Mouse (Mus musculus) bone marrow macrophage, adult 2 months (primary cell): Measurements from ENCODE around the gene Psmb1. TPM values are rescaled to one million over a fixed set of nuclear protein-coding genes. Genes with fewer than 3 reads are reported as not detected.
"Not testable (repeated sequence)": the region's sequence is repeated elsewhere in the genome, so short reads cannot be mapped to it uniquely, and the experiment has no call there.

Experiments
- H3K27ac ChIP-seq: 2 replicates; pipeline ENCODE4 v1.5.1; 2012; ENCODE audit warnings: low read depth, low read length; ENCODE audit not compliant: insufficient read depth
- H3K4me1 ChIP-seq: 2 replicates; pipeline ENCODE4 v1.6.1; 2012; ENCODE audit warnings: low read length; ENCODE audit not compliant: control insufficient read depth, insufficient read depth
- H3K4me3 ChIP-seq: 2 replicates; pipeline ENCODE4 v1.5.1; 2012; ENCODE audit warnings: mild to moderate bottlenecking, low read length, moderate library complexity; ENCODE audit not compliant: insufficient read depth
- CTCF ChIP-seq: IDR thresholded peaks from 2 replicates; pipeline ENCODE4 v1.5.1; 2012; ENCODE audit warnings: low read depth, mild to moderate bottlenecking, low read length, moderate library complexity
- POLR2A ChIP-seq: IDR thresholded peaks from 2 replicates; pipeline ENCODE4 v1.6.1; 2012; ENCODE audit warnings: mild to moderate bottlenecking, low read depth, low read length, borderline replicate concordance
- polyA plus RNA-seq: library from polyadenylated mRNA; stranded (reverse); fragments of >200 nt; gene quantifications from 2 replicates; pipeline ENCODE4 v1.2.4, GENCODE M21; 2012; ENCODE audit not compliant: missing spikeins, insufficient read depth, insufficient read length

Gene Psmb1
- polyA plus RNA-seq, 1 experiment = 146 TPM

DNA sequence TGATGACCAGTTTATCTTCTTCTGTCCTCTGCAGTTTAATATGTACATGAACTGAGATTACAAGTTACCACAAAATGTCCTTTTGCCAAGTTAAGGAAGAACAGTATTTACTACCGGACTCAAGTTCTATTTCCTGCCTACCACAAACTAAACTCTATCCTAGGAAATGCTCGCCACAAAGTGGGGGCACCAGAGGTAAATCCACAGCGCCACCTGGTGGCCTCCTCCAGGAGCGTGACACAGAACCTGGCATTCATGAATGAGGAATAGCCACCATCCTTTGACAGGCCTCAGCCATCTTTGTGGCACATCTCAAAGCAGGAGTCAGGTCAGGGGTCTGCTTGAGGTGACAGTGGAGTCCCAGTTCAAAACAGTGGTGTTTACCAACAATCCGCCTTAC is 31.9 kb downstream of the Psmb1 start:
- H3K4me1 ChIP-seq = no peaks in the 10 kb centered on the region
- H3K4me3 ChIP-seq = no peak overlapping the region
- peak; percentile 87 for TF ChIP-seq CTCF
- TF ChIP-seq POLR2A = no peak
- H3K27ac ChIP-seq = no peak overlapping the region

DNA sequence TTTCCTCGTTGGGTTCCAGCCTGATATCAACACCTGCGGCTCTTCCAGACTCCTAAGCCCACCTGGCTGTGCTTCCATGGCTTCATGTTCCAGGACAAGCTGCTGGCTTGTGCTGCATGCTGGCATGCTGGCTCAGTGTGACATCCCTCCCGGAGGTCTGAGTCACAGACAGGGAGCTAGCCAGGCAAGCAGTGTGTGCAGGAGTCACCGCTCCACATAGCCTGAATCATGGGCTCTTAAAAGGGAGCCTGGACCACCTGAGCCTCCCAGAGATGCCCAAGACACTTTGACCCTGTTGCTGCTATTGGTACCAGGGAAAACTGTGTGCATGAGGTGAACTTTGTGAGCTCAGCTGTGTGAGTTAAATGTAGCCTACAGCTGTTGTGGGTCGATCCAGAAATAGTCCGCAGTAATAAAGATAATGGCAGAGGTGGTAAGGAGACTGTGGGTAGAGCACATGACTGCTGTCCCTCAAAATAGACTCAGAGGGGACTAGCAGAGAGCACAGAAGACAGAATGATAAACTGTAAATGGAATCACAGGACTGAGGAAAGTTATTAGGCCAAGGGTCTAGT is 37.5 kb downstream of the Psmb1 start:
- no peak overlapping the region for H3K4me3 ChIP-seq
- peaks cover 4% of the 10 kb centered on the region for H3K4me1 ChIP-seq
- no peak for TF ChIP-seq CTCF
- TF ChIP-seq POLR2A = no peak
- H3K27ac ChIP-seq = no peak overlapping the region

DNA sequence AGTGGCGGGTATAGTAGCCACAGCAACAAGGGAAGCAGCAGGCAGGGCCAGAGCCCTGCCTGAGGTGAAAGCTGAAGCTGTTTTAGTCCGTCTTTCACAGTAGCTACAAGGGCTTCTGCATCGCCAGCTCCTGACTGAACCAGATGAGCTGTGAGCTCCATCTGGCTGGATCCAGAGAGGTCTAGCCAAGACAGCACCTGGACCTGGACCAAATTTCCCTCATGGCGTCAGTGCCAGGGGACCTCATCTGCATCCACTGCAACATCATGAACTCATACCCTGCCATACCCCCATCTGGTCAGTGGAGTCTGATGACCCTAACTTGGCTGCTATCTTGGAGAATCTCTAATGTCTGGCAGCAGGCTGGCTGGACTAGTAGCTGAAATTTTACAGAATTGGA is 39.8 kb downstream of the Psmb1 start:
- H3K27ac ChIP-seq = no peak overlapping the region
- no peak overlapping the region for H3K4me3 ChIP-seq
- peaks cover 14% of the 10 kb centered on the region for H3K4me1 ChIP-seq
- TF ChIP-seq POLR2A (no peak), CTCF (no peak)

- no peak for TF ChIP-seq POLR2A
- H3K27ac ChIP-seq = 0 out of 2 replicates have a peak overlapping the region, but pooled peaks have one; percentile 19
- H3K4me3 ChIP-seq = no peak overlapping the region
- peaks cover 14% of the 10 kb centered on the region for H3K4me1 ChIP-seq
Observed at GRCm38 (mm10) chr17:15456595-15456994, 43.0 kb downstream of the Psmb1 start.

DNA sequence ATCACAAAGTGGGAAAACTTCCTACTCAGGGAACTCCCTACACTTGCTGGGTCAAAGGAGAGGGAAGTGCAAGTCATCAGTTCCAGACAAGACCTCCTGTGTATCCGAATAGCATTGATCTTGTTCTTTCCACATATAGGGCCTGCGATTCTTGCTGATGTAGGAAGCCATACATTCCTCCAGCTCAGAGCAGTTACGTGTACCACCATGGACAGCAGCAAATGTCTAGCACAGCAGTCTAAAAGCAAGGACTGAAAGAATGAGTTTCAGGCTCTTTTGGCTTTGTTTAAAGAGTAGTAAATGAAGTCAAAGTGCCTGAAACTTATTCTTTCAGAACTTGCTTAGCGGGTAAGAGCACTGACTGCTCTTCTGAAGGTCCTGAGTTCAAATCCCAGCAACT is 44.3 kb downstream of the Psmb1 start:
- Histone ChIP-seq H3K4me1 (peaks cover 14% of the 10 kb centered on the region), H3K4me3 (no peak overlapping the region), H3K27ac (no peak overlapping the region)
- no peak for TF ChIP-seq POLR2A
- TF ChIP-seq CTCF = no peak

DNA sequence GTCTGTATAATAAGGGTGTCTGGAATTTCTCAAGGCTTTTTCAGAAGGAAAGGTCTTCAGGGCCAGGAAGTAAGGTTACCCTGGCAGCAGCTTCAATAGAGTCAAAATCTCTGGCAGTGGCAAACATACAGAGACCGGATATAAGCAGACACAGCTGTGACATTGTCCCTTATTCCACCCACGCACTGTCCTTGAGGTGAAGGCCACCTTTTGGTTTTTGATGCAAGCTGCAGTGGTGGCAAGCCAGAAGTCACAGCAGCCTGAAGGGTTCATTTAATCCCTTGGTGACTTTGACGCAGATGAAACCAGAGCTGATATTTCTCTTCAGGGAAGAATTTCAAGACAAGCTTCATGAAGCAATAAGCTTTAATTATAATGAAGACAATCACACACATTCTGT is 49.9 kb downstream of the Psmb1 start:
- TF ChIP-seq CTCF (no peak), POLR2A (no peak)
- H3K4me3 ChIP-seq = no peak overlapping the region
- H3K4me1 ChIP-seq = no peaks in the 10 kb centered on the region
- no peak overlapping the region for H3K27ac ChIP-seq

GRCm38 (mm10) chr17:15449144-15449543 is 50.4 kb downstream of the Psmb1 start:
- H3K4me3 ChIP-seq, H3K4me1 ChIP-seq, H3K27ac ChIP-seq: not testable (repeated sequence)

DNA sequence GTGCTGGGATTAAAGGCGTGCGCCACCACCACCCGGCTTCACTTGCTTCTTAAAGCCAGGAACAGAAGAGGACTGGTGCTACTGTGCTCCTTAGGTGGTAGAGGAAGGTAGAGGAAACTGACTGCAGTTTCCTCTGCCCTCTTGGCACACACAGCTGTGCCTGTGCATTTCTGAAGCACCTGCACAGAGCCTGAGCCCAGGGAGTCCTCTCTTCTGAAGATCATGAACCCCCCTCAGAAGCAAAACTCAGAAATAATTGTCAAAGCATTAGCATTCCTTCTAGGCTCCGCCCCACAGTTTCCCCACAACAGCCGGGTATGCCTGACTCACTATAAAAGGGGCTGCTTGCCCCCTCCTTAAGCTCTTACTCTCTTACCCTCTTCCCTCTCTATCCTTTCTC is 51.7 kb downstream of the Psmb1 start:
- Histone ChIP-seq H3K4me3 (no peak overlapping the region), H3K27ac (no peak overlapping the region), H3K4me1 (no peaks in the 10 kb centered on the region)
- TF ChIP-seq CTCF (no peak), POLR2A (no peak)

- Histone ChIP-seq H3K4me1 (peaks cover 13% of the 10 kb centered on the region), H3K4me3 (no peak overlapping the region), H3K27ac (no peak overlapping the region)
- TF ChIP-seq CTCF (no peak), POLR2A (no peak)
Observed at GRCm38 (mm10) chr17:15445421-15445820, 54.1 kb downstream of the Psmb1 start.

GRCm38 (mm10) chr17:15440463-15441121 is 59.0 kb downstream of the Psmb1 start:
- TF ChIP-seq POLR2A (no peak), CTCF (no peak)
- no peak overlapping the region for H3K4me3 ChIP-seq
- H3K27ac ChIP-seq = peak overlapping the region; percentile 74
- peaks cover 26% of the 10 kb centered on the region for H3K4me1 ChIP-seq
